Mouse (Mus musculus) heart, embryonic 14.5 days (tissue): ENCODE measurements around the gene Taok2. TPM values are rescaled to one million over a fixed set of nuclear protein-coding genes. Genes with fewer than 3 reads are reported as not detected.
A peak's percentile ranks its signal among the peaks of the same experiment; 100 is the strongest.

Experiments used
- ATAC-seq: fragments of 200-750 bp; cut with Nextera tagmentation; 2 replicates; pipeline ENCODE4 v1.8.0; 2017; ENCODE audit warnings: low read depth, moderate TSS enrichment; ENCODE audit not compliant: insufficient number of reproducible peaks, insufficient read depth, low FRiP score
- H3K27ac ChIP-seq, 2 experiments: fragments of 200-500 bp in 1 of 2; fragments of 300-500 bp in 1 of 2; sonication (generic) in 1 of 2; replicated peaks in 1 of 2; 2 replicates each; pipeline ENCODE4 v1.5.1; 2012 to 2014; ENCODE audit warnings: low read depth in 2 of 2, low read length in 2 of 2, control low read depth in 1 of 2, mild to moderate bottlenecking in 1 of 2, mixed read lengths in 1 of 2; ENCODE audit not compliant: control insufficient read depth in 1 of 2, insufficient read depth in 1 of 2
- H3K27me3 ChIP-seq: fragments of 300-500 bp; sonication (generic); 2 replicates; pipeline ENCODE4 v1.6.1; 2014; ENCODE audit warnings: mild to moderate bottlenecking, low read length, control low read depth; ENCODE audit not compliant: control insufficient read depth, insufficient read depth
- H3K36me3 ChIP-seq: fragments of 300-500 bp; sonication (generic); 2 replicates; pipeline ENCODE4 v1.6.1; 2014; ENCODE audit warnings: mild to moderate bottlenecking, control low read depth, low read length, mixed read lengths; ENCODE audit not compliant: control insufficient read depth, insufficient read depth
- H3K4me1 ChIP-seq, 2 experiments: fragments of 200-500 bp in 1 of 2; fragments of 300-500 bp in 1 of 2; sonication (generic) in 1 of 2; 2 replicates each; pipeline ENCODE4 v1.6.1; 2012 to 2014; ENCODE audit warnings: low read length in 2 of 2, control low read depth in 1 of 2, mixed read lengths in 1 of 2; ENCODE audit not compliant: control insufficient read depth in 2 of 2, insufficient read depth in 2 of 2
- H3K4me2 ChIP-seq: fragments of 300-500 bp; sonication (generic); 2 replicates; pipeline ENCODE4 v1.6.1; 2014; ENCODE audit warnings: mild to moderate bottlenecking, low read length
- H3K4me3 ChIP-seq, 2 experiments: fragments of 200-500 bp in 1 of 2; fragments of 300-500 bp in 1 of 2; sonication (generic) in 1 of 2; 2 replicates each; pipeline ENCODE4 v1.5.1; 2012 to 2014; ENCODE audit warnings: low read length in 2 of 2, mild to moderate bottlenecking in 2 of 2, control low read depth in 1 of 2, low read depth in 1 of 2, moderate library complexity in 1 of 2; ENCODE audit not compliant: control insufficient read depth in 1 of 2, insufficient read depth in 1 of 2
- H3K9ac ChIP-seq: fragments of 300-500 bp; sonication (generic); 2 replicates; pipeline ENCODE4 v1.6.1; 2014; ENCODE audit warnings: mild to moderate bottlenecking, low read length
- H3K9me3 ChIP-seq: fragments of 300-500 bp; sonication (generic); 2 replicates; pipeline ENCODE4 v1.6.1; 2016; ENCODE audit warnings: low read length, control low read depth; ENCODE audit not compliant: control insufficient read depth
- WGBS: fragments of 180-500 bp; shearing (Covaris S2); extraction: QIAGEN DNeasy Blood & Tissue Kit; methylation state at CpG from one replicate; pipeline ENCODE4 v1.1.7; 2014; 5-methylcytosine and 5-hydroxymethylcytosine counted together
- polyA plus RNA-seq: library from polyadenylated mRNA; unstranded; fragments of >200 nt; fragmentation: Nextera tagmentation; extraction: Ambion mirVana; gene quantifications from 2 replicates; pipeline ENCODE4 v1.2.1, GENCODE M21; 2014

Taok2 gene
- polyA plus RNA-seq, 1 experiment from 2014 or later = 21.7 TPM

- Histone ChIP-seq H3K9me3 (no peaks in the 10 kb centered on the region), H3K4me3 (no peak overlapping the region), H3K4me2 (no peak overlapping the region), H3K27ac (no peak overlapping the region), H3K27me3 (peaks cover 51% of the 10 kb centered on the region), H3K4me1 (peaks cover 0 to 4% of the 10 kb centered on the region in 2 experiments; a peak in 2 of 4 replicates), H3K36me3 (no peaks in the 10 kb centered on the region), H3K9ac (no peak overlapping the region)
- 52% methylated on average over 5 of the region's 5 CpGs for WGBS
- no peak for ATAC-seq
Observed at GRCm38 (mm10) chr7:126825952-126826351, 58.6 kb downstream of the Taok2 start.

- H3K4me1 ChIP-seq = peaks cover 0 to 4% of the 10 kb centered on the region in 2 experiments; a peak in 2 of 4 replicates
Observed at GRCm38 (mm10) chr7:126825403-126825802, 59.1 kb downstream of the Taok2 start.

GRCm38 (mm10) chr7:126823940-126824339 is 60.6 kb downstream of the Taok2 start:
- H3K4me1 ChIP-seq = peaks cover 0 to 4% of the 10 kb centered on the region in 2 experiments; a peak in 2 of 4 replicates
- H3K9ac ChIP-seq = no peak overlapping the region
- 8% methylated on average over 10 of the region's 10 CpGs for WGBS
- no peak for ATAC-seq
- H3K27ac ChIP-seq = no peak overlapping the region
- H3K27me3 ChIP-seq = peaks cover 40% of the 10 kb centered on the region
- H3K4me2 ChIP-seq = no peak overlapping the region
- H3K4me3 ChIP-seq = no peak overlapping the region
- no peaks in the 10 kb centered on the region for H3K36me3 ChIP-seq
- H3K9me3 ChIP-seq = no peaks in the 10 kb centered on the region

More at GRCm38 (mm10) chr7:126825403-126825802, 59.1 kb downstream of the Taok2 start:
- Histone ChIP-seq H3K4me3 (no peak overlapping the region), H3K9me3 (no peaks in the 10 kb centered on the region), H3K27me3 (peaks cover 50% of the 10 kb centered on the region), H3K4me2 (no peak overlapping the region), H3K36me3 (no peaks in the 10 kb centered on the region), H3K9ac (no peak overlapping the region), H3K27ac (no peak overlapping the region)
- ATAC-seq = no peak
- WGBS = 10% methylated on average over 7 of the region's 8 CpGs

- Histone ChIP-seq H3K36me3 (no peaks in the 10 kb centered on the region), H3K9me3 (no peaks in the 10 kb centered on the region), H3K27ac (no peak overlapping the region), H3K27me3 (peaks cover 39% of the 10 kb centered on the region), H3K9ac (0 out of 2 replicates have a peak overlapping the region, but pooled peaks have one; percentile 8), H3K4me2 (peak overlapping the region; percentile 57), H3K4me3 (peak overlapping the region in 1 of 2 experiments; percentile 27; a peak in 2 of 4 replicates), H3K4me1 (peaks cover 0 to 4% of the 10 kb centered on the region in 2 experiments; a peak in 2 of 4 replicates)
- WGBS = 4% methylated on average over 18 of the region's 19 CpGs
- no peak for ATAC-seq
Observed at GRCm38 (mm10) chr7:126823202-126823711, 61.2 kb downstream of the Taok2 start.

GRCm38 (mm10) chr7:126822741-126823140 is 61.8 kb downstream of the Taok2 start:
- no peak overlapping the region for H3K27ac ChIP-seq
- no peak overlapping the region for H3K4me2 ChIP-seq
- peaks cover 0 to 4% of the 10 kb centered on the region in 2 experiments; a peak in 2 of 4 replicates for H3K4me1 ChIP-seq
- H3K4me3 ChIP-seq = no peak overlapping the region
- no peak overlapping the region for H3K9ac ChIP-seq
- 15% methylated on average over 9 of the region's 9 CpGs for WGBS
- H3K27me3 ChIP-seq = peaks cover 39% of the 10 kb centered on the region
- no peaks in the 10 kb centered on the region for H3K36me3 ChIP-seq
- no peaks in the 10 kb centered on the region for H3K9me3 ChIP-seq
- ATAC-seq = no peak

GRCm38 (mm10) chr7:126821835-126822511 is 62.5 kb downstream of the Taok2 start:
- H3K27ac ChIP-seq = no peak overlapping the region
- 24% methylated on average over 7 of the region's 7 CpGs for WGBS
- H3K4me3 ChIP-seq = no peak overlapping the region
- H3K27me3 ChIP-seq = peaks cover 39% of the 10 kb centered on the region
- H3K4me1 ChIP-seq = peaks cover 0 to 4% of the 10 kb centered on the region in 2 experiments; a peak in 2 of 4 replicates
- H3K9me3 ChIP-seq = no peaks in the 10 kb centered on the region
- no peaks in the 10 kb centered on the region for H3K36me3 ChIP-seq
- 0 out of 2 replicates have a peak, but pooled peaks have one; percentile 26 for ATAC-seq
- no peak overlapping the region for H3K9ac ChIP-seq
- H3K4me2 ChIP-seq = no peak overlapping the region

- Histone ChIP-seq H3K27me3 (peaks cover 18% of the 10 kb centered on the region), H3K27ac (no peak overlapping the region), H3K4me1 (peaks cover 0 to 4% of the 10 kb centered on the region in 2 experiments; a peak in 2 of 4 replicates), H3K9me3 (no peaks in the 10 kb centered on the region), H3K36me3 (no peaks in the 10 kb centered on the region), H3K4me3 (no peak overlapping the region), H3K9ac (no peak overlapping the region), H3K4me2 (no peak overlapping the region)
- 35% methylated on average over 1 of the region's 1 CpGs for WGBS
- ATAC-seq = no peak
Observed at GRCm38 (mm10) chr7:126818818-126819217, 65.7 kb downstream of the Taok2 start.
